Mouse (Mus musculus) brain, embryonic 14.5 days (tissue): Measurements from ENCODE around the gene Mindy4.

ENCODE experiments used
- CTCF ChIP-seq: fragments of 200-500 bp; IDR thresholded peaks from 2 replicates; pipeline ENCODE4 v1.5.1; 2012; ENCODE audit warnings: inconsistent platforms, mild to moderate bottlenecking, moderate library complexity, borderline replicate concordance; ENCODE audit not compliant: insufficient read depth, insufficient read length; ENCODE audit errors: extremely low read depth
- POLR2A ChIP-seq: fragments of 200-500 bp; IDR thresholded peaks from 2 replicates; pipeline ENCODE4 v1.6.1; 2012; ENCODE audit warnings: mild to moderate bottlenecking, inconsistent platforms, borderline replicate concordance; ENCODE audit not compliant: poor library complexity, insufficient read depth, insufficient read length, severe bottlenecking; ENCODE audit errors: extremely low read depth

DNA sequence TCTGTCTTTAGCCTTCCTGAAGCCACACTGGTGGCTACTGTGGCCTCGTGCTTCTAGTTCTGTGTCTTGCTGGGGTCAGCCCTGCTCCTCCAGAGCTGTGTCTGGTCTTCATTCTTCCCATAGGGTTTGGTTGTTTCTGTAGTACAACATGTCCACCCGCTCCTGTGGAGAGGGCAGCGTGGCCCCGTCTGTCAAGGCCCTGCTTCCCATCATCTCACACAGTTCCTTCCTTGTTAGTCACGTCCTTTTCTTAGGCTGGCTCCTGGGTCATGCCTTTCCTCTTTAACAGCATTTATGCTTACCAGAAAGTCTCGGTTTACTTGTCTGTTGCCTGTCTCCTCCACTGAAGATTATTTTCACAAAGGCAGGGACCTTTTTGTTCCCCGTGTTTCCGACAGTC is 26.9 kb downstream of the Mindy4 start:
- TF ChIP-seq POLR2A: no peak
- no peak for TF ChIP-seq CTCF
